Mouse (Mus musculus): ENCODE data around the gene Naa25. TPM values are rescaled to one million over a fixed set of nuclear protein-coding genes. Genes with fewer than 3 reads are reported as not detected.
"Not testable (repeated sequence)": the region's sequence is repeated elsewhere in the genome, so short reads cannot be mapped to it uniquely, and the experiment has no call there.

Gene Naa25
- polyA plus RNA-seq, 1 experiment: 77.9 TPM

- Histone ChIP-seq H3K9me3 (replicated peaks; ENCODE audit: control insufficient read depth, insufficient read depth, low read length, poor library complexity, severe bottlenecking) (no peaks in the 10 kb centered on the region), H3K4me3 (ENCODE audit: low read depth, low read length) (no peak overlapping the region), H3K9ac (ENCODE audit: low read depth, poor library complexity, severe bottlenecking) (no peak overlapping the region), H3K27me3 (ENCODE audit: control insufficient read depth, insufficient read depth, low read length, poor library complexity, severe bottlenecking) (no peaks in the 10 kb centered on the region), H3K36me3 (ENCODE audit: control insufficient read depth, insufficient read depth, low read length, poor library complexity, severe bottlenecking) (no peaks in the 10 kb centered on the region), H3K4me1 (ENCODE audit: control insufficient read depth, insufficient read depth, low read length) (no peaks in the 10 kb centered on the region), H3K27ac (ENCODE audit: insufficient read depth, low read length) (no peak overlapping the region)
- TF ChIP-seq CTCF (IDR thresholded peaks at IDR 0.05; ENCODE audit: low read depth, low read length) (no peak), POLR2A (IDR thresholded peaks at IDR 0.05; ENCODE audit: insufficient read depth, low read length) (no peak), EP300 (IDR thresholded peaks at IDR 0.05; ENCODE audit: insufficient read depth, low read depth, low read length) (no peak)
Observed at GRCm38 (mm10) chr5:121367255-121367654, 30.5 kb upstream of the Naa25 start.

GRCm38 (mm10) chr5:121371712-121372111 lies 26.0 kb upstream of the Naa25 start:
- Histone ChIP-seq H3K9me3 (replicated peaks; ENCODE audit: control insufficient read depth, insufficient read depth, low read length, poor library complexity, severe bottlenecking) (no peaks in the 10 kb centered on the region), H3K9ac (ENCODE audit: low read depth, poor library complexity, severe bottlenecking) (no peak overlapping the region), H3K27me3 (ENCODE audit: control insufficient read depth, insufficient read depth, low read length, poor library complexity, severe bottlenecking) (no peaks in the 10 kb centered on the region), H3K27ac (ENCODE audit: insufficient read depth, low read length) (no peak overlapping the region), H3K36me3 (ENCODE audit: control insufficient read depth, insufficient read depth, low read length, poor library complexity, severe bottlenecking) (0 out of 2 replicates have a peak, but pooled peaks cover 6% of the 10 kb centered on the region), H3K4me3 (ENCODE audit: low read depth, low read length) (no peak overlapping the region), H3K4me1 (ENCODE audit: control insufficient read depth, insufficient read depth, low read length) (no peaks in the 10 kb centered on the region)
- TF ChIP-seq POLR2A (IDR thresholded peaks at IDR 0.05; ENCODE audit: insufficient read depth, low read length) (no peak), EP300 (IDR thresholded peaks at IDR 0.05; ENCODE audit: insufficient read depth, low read depth, low read length) (no peak), CTCF (IDR thresholded peaks at IDR 0.05; ENCODE audit: low read depth, low read length) (no peak)

- Histone ChIP-seq H3K9me3 (replicated peaks; ENCODE audit: control insufficient read depth, insufficient read depth, low read length, poor library complexity, severe bottlenecking) (no peaks in the 10 kb centered on the region), H3K27ac (ENCODE audit: insufficient read depth, low read length) (no peak overlapping the region), H3K4me3 (ENCODE audit: low read depth, low read length) (no peak overlapping the region), H3K9ac (ENCODE audit: low read depth, poor library complexity, severe bottlenecking) (no peak overlapping the region), H3K36me3 (ENCODE audit: control insufficient read depth, insufficient read depth, low read length, poor library complexity, severe bottlenecking) (0 out of 2 replicates have a peak, but pooled peaks cover 6% of the 10 kb centered on the region), H3K27me3 (ENCODE audit: control insufficient read depth, insufficient read depth, low read length, poor library complexity, severe bottlenecking) (no peaks in the 10 kb centered on the region), H3K4me1 (ENCODE audit: control insufficient read depth, insufficient read depth, low read length) (no peaks in the 10 kb centered on the region)
- no peak for TF ChIP-seq CTCF (IDR thresholded peaks at IDR 0.05; ENCODE audit: low read depth, low read length)
- TF ChIP-seq EP300 (IDR thresholded peaks at IDR 0.05; ENCODE audit: insufficient read depth, low read depth, low read length): no peak
- no peak for TF ChIP-seq POLR2A (IDR thresholded peaks at IDR 0.05; ENCODE audit: insufficient read depth, low read length)
Observed at GRCm38 (mm10) chr5:121374790-121375189, 22.9 kb upstream of the Naa25 start.

GRCm38 (mm10) chr5:121376972-121377371 lies 20.8 kb upstream of the Naa25 start:
- not testable (repeated sequence) for H3K4me1 ChIP-seq (ENCODE audit: control insufficient read depth, insufficient read depth, low read length); H3K4me3 ChIP-seq (ENCODE audit: low read depth, low read length); H3K27ac ChIP-seq (ENCODE audit: insufficient read depth, low read length); H3K9ac ChIP-seq (ENCODE audit: low read depth, poor library complexity, severe bottlenecking); H3K36me3 ChIP-seq (ENCODE audit: control insufficient read depth, insufficient read depth, low read length, poor library complexity, severe bottlenecking); H3K9me3 ChIP-seq (replicated peaks; ENCODE audit: control insufficient read depth, insufficient read depth, low read length, poor library complexity, severe bottlenecking); H3K27me3 ChIP-seq (ENCODE audit: control insufficient read depth, insufficient read depth, low read length, poor library complexity, severe bottlenecking)

GRCm38 (mm10) chr5:121378678-121379256 lies 19.0 kb upstream of the Naa25 start:
- H3K27ac ChIP-seq (ENCODE audit: insufficient read depth, low read length): no peak overlapping the region
- H3K36me3 ChIP-seq (ENCODE audit: control insufficient read depth, insufficient read depth, low read length, poor library complexity, severe bottlenecking): 0 out of 2 replicates have a peak, but pooled peaks cover 3% of the 10 kb centered on the region
- H3K9ac ChIP-seq (ENCODE audit: low read depth, poor library complexity, severe bottlenecking): no peak overlapping the region
- TF ChIP-seq CTCF (IDR thresholded peaks at IDR 0.05; ENCODE audit: low read depth, low read length) (no peak), POLR2A (IDR thresholded peaks at IDR 0.05; ENCODE audit: insufficient read depth, low read length) (no peak)
- no peaks in the 10 kb centered on the region for H3K4me1 ChIP-seq (ENCODE audit: control insufficient read depth, insufficient read depth, low read length)
- no peaks in the 10 kb centered on the region for H3K27me3 ChIP-seq (ENCODE audit: control insufficient read depth, insufficient read depth, low read length, poor library complexity, severe bottlenecking)
- no peaks in the 10 kb centered on the region for H3K9me3 ChIP-seq (replicated peaks; ENCODE audit: control insufficient read depth, insufficient read depth, low read length, poor library complexity, severe bottlenecking)
- H3K4me3 ChIP-seq (ENCODE audit: low read depth, low read length): no peak overlapping the region

GRCm38 (mm10) chr5:121380692-121381091 lies 17.0 kb upstream of the Naa25 start:
- no peaks in the 10 kb centered on the region for H3K36me3 ChIP-seq (ENCODE audit: control insufficient read depth, insufficient read depth, low read length, poor library complexity, severe bottlenecking)
- TF ChIP-seq CTCF (IDR thresholded peaks at IDR 0.05; ENCODE audit: low read depth, low read length): no peak
- no peak for TF ChIP-seq EP300 (IDR thresholded peaks at IDR 0.05; ENCODE audit: insufficient read depth, low read depth, low read length)
- H3K4me1 ChIP-seq (ENCODE audit: control insufficient read depth, insufficient read depth, low read length): no peaks in the 10 kb centered on the region

More at GRCm38 (mm10) chr5:121380692-121381091, 17.0 kb upstream of the Naa25 start:
- Histone ChIP-seq H3K27me3 (ENCODE audit: control insufficient read depth, insufficient read depth, low read length, poor library complexity, severe bottlenecking) (no peaks in the 10 kb centered on the region), H3K9ac (ENCODE audit: low read depth, poor library complexity, severe bottlenecking) (no peak overlapping the region), H3K27ac (ENCODE audit: insufficient read depth, low read length) (no peak overlapping the region), H3K9me3 (replicated peaks; ENCODE audit: control insufficient read depth, insufficient read depth, low read length, poor library complexity, severe bottlenecking) (no peaks in the 10 kb centered on the region), H3K4me3 (ENCODE audit: low read depth, low read length) (no peak overlapping the region)
